Mouse (Mus musculus): ENCODE measurements around the gene Man1a.

DNA sequence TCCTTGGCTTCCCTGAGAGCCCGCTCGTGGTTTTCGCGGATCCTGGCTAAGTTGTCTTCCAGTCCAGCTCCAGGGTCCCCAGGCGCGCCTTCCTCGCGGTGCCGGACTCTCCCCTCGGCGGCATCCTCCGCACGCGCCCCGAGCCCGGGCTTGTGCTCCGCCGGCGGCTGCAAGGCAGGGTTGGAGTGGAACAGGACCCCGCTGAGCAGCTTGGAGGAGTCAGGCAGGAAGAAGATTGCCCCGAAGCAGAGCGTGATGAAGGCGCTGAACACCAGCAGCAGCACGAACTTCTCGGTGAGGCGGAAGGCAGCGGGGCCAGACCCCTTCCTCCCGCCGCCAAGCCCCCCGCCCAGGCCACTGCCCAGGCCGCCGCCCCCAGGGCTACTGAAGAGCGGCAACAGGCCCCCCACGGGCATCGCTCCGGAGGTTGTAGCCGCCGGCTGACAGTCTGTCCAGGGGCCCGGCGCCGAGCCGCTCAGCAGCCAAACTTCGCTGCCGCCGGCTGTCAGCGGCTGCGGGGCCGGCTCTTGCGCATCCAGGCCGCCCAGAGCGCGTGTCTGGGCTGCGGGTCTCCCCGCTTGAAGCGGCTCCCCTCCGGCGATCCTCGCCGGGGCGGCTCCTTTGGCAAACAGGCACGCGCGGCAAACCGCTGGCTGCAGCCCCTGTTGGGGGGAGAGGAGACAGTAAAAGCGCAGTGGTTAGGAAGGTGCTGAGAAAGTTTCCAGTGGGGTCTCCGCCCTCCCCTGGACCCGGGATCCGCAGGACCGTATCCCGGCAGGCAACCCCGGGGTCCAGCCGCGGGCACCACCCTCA is 1.6 kb downstream of the Man1a start:
- no peak for TF ChIP-seq CTCF (IDR thresholded peaks at IDR 0.05; ENCODE audit: extremely low read depth, insufficient read depth, insufficient read length, insufficient replicate concordance)
- no peak for TF ChIP-seq POLR2A (IDR thresholded peaks at IDR 0.05; ENCODE audit: low read depth, low read length)

All from spleen, adult 2 months (tissue).